Mouse (Mus musculus) cortical plate, adult 2 months (tissue): ENCODE data around the gene Fgd6.

Experiments used
- CTCF ChIP-seq: fragments of 200-500 bp; IDR thresholded peaks from 2 replicates; pipeline ENCODE4 v1.5.1; 2011; ENCODE audit warnings: mild to moderate bottlenecking, control low read depth, low read length; ENCODE audit not compliant: insufficient read depth; ENCODE audit errors: extremely low read depth
- POLR2A ChIP-seq: fragments of 200-500 bp; IDR thresholded peaks from 2 replicates; pipeline ENCODE4 v1.6.1; 2011; ENCODE audit warnings: mild to moderate bottlenecking, low read length, control low read depth; ENCODE audit not compliant: insufficient read depth; ENCODE audit errors: extremely low read depth

- TF ChIP-seq CTCF (no peak), POLR2A (no peak)
Observed at GRCm38 (mm10) chr10:94116781-94117340, 81.1 kb downstream of the Fgd6 start.
